Mouse (Mus musculus) adrenal gland, adult (tissue): ENCODE measurements around the gene Lamb2.
A peak's percentile ranks its signal among the peaks of the same experiment; 100 is the strongest.

Experiments
- DNase-seq, 2 experiments: peaks; one replicate each; pipeline ENCODE4 v3.0.0; 2022 to 2023; ENCODE audit warnings: low spot score in 1 of 2; ENCODE audit not compliant: inconsistent age in 2 of 2

Lamb2 gene

DNA sequence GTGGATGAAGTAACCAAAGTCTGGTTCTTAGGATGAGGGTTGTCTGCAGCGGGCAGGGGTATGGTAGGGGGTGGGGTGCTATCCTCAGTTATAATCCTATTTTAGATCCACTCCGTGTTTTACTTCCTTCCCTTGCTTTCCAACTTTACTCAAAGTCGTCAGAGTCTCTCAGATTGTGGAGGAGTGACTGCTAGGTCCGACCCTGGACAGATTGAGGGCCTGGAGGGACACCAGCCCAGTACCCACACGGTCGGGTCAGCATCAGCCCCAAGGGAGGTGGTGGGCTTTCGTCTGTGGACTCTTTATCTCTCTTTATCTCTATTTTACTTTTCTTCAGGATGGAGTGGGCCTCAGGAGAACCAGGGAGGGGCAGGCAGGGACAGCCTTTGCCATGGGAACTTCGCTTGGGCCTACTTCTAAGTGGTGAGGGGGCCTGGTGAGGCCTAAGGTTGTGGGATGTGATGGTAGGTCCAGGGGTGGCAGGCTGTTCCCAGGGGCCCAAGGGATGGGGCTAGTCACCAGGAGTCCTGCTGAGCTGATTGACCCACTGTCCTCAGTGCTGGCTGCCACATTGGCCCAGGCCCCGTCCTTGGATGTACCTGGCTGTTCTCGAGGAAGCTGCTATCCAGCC is at the start of gene Lamb2:
Lamb2 (plus strand) TSS at position 16 of the 631 bp plus-strand sequence.
- peak; percentile 62 to 90 for DNase-seq

DNA sequence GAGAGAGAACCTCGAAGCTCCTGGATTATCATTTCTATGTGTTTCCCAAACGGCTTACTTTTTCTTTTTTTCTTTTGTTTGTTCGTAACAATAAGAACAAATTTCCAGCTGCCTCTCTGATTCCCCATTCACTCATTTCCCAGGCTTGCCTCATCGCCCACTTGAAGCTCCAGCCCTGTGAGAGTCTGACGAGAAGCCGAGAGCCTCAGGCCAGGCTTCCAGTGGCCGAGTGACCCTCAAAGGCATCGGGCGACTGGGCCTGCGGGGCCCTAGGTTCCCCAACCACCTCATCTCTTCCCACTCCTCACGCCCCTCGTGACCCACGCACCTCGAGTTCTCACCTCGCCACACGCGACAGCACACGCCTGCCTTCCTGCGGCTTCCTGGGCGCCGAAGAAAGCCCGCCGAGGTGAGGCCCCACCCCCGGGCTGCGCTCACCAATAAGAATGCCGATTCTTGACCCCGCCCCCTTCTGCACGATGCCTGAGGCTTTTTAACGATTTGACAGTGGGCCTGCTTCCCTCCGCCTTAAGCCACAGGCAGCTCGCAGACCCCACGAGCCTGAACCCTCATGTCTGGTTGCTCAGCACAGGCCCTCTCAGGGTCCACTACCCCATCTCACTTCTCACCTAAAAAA is 48.0 kb upstream of the Lamb2 start:
- no peak for DNase-seq

DNA sequence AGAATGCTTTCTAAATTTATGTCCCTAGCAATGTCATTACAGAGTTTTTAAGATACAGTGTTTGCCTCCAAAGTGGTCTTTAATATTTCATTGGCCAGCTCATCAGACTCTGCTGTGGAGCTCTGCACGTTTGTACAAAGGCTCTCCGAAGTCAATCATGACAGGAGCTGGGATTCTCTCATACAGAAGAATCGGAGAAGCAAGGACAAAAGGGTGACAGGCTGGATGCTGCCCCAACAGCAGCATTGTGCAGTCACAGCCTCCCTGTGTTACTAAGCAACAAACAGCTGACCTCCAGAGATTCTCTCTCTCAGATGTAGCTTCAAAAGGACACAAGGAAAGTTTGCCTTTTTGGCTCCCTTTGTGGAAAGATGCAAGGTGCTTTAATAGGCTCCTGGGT is 43.4 kb upstream of the Lamb2 start, which contains the start of gene BC048562:
BC048562 (plus strand) TSS at position 301 of the 400 bp plus-strand sequence.
- DNase-seq, result no peak

DNA sequence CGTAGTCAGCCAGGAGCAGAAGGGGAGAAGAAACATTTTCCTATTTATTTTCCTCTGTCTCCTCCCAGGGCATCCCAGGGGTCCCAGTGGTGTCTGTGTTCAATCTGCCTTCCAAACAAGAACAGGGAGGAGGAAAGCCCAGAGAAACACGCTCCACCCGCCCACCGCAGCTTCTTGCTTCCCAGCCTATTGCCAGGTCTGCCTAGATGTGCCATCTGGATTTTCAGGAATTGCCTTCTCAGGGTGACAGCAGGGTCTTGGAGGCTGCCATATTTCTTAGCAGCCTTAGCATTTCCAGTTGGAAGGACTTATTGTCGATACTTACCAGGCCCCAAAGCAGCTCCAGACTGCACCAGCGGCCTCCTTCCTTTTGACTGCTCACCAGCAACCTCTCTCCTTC is 40.4 kb upstream of the Lamb2 start:
- DNase-seq, result no peak

DNA sequence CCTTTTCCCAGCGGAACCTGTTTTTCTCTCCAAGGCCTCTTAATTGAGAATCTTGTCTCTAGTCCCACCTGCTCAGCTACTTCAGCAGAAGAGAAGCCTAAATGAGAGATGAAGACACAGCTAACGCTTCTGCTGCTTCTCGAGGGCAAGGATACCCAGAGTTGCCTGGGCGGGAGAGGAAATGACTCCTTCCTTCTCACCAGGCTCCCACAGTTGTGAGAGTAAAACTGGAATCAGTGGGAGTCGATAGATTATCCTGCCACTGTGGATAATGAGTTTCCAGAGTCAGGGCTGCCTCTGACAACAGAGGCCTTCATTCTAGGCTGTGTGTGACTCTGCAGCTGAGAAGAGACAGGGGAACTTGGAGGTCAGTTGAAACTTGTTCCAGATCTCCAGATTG is 39.1 kb upstream of the Lamb2 start:
- DNase-seq, result peak in 1 of 2 experiments; percentile 18

DNA sequence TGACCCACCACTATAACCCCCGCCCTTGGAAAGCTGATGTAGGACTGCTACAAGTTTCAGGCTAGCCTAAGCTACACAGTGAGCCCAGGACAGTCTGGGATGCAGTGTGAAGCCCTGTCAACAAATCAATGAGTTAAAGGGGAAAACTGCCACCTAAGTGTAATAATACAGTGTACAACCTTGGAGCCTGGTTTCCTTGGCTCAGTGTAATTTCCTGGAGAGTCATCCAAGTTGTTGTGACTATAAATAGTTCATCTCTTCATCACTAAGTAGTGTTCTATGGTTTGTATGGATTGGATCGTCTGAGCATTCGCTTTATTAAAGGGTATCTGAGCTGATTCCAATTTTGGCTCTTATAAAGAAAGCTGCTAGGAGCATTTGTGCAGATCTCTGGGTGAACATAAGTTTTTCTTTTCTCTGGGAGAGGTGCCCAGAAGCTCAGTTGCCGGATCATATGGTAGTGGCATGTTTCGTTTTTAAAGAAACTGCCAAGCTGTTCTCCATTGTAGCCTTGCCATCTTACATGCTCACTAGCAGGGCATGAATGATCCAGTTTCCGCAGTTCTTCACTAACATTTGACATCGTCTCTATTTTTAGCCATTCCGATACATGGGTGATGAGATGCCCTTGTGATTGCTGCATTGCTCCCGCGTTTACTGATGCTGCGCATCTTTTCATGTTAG is 38.2 kb upstream of the Lamb2 start:
- peak in 1 of 2 experiments; percentile 15 for DNase-seq

DNA sequence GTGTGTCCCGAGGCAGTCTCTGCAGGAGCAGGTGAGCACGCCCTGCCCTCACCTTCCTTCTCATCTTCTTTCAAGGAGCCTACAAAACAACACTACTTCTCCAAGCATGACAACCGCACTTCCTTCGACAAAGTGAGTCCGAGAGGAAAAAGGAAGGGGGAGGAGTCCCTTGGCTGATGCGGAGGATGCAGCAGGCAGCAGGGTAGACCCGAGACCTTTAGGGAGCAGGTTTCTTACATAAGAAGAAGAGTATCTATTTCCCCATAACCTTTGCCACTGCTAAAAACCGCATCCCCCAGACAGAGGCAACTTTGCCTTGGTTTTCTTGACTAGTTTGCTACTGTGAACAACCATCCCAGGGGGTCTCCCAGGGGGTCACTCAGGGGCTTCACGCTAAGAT is 34.4 kb upstream of the Lamb2 start:
- peak in 1 of 2 experiments; percentile 18 for DNase-seq

DNA sequence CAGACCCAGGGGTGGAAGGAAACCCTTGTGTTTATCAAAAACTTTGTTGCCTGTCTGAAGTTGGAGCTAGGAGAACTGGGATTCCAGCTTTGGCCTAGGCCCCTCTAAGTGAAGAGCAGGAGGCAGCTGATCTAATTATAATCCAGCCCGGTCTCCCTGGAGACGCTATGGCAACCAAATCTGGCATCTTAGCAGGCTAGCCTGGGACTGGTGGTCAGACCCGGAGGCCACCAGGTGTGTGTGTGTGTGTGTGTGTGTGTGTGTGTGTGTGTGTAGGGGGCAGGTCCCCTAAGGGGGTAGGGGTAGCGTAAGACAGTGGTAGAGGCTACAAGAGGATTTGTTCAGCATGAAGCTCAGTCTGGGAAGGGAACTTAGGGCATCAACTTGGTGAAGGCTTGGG is 29.7 kb upstream of the Lamb2 start:
- DNase-seq, result peak; percentile 48 to 60

DNA sequence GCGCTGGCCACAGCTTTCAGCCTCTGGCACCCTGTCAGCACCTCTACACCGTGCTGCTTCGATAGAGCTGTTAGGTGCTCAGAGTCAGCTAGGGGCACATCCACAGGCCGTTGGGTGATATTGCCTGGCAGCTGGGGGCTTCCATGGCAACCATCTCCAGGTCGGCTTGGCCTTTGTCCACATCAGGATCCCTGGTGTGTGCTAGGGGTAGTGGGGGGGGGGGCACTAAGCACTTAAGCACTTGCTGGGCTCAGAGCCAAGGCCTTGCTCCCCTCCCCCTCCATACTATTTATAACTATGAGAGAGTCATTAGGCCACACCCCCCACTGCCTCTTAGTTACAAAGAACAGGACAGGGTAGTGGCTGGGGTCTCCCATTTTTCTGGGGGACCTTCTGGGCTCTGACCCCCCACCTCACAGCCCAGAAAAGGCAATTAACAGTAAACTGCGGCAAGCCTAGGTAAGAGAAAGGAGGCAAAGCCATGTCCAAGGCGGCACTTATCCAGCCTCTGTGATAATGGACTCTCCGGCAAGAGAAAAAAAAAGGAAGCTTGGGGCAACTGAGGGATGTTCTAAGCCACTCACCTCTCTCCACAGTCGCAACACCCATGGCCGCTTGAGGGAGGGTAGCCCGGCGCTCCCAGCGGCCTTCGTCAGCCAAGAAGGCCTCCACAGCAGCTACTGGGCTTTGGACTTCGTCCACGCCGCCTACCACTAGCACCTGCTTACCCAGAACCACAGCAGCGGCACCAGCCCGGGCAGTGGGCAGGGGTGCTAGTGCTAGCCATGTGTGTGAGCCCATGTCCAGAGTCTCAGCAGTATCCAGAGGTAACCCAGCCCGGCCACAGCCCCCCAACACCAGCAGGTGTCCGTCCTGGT is 29.0 kb upstream of the Lamb2 start:
- peak in 1 of 2 experiments; percentile 56 for DNase-seq

DNA sequence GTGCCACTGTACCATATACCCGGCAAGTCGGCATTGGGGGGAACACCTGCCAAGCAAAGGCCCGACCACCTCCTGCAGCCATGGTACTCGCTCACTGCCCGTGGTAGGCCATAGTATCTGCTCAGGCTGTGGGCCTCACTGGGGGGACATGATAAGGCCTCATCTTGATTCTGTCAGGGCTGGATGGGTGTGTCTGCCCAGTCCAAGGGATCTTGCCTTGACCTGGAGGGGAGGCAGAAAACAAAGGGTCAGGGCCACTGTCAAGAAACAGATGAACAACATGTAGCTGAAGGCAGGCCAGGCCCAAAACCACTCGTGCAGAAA is 28.4 kb upstream of the Lamb2 start:
- no peak for DNase-seq

DNA sequence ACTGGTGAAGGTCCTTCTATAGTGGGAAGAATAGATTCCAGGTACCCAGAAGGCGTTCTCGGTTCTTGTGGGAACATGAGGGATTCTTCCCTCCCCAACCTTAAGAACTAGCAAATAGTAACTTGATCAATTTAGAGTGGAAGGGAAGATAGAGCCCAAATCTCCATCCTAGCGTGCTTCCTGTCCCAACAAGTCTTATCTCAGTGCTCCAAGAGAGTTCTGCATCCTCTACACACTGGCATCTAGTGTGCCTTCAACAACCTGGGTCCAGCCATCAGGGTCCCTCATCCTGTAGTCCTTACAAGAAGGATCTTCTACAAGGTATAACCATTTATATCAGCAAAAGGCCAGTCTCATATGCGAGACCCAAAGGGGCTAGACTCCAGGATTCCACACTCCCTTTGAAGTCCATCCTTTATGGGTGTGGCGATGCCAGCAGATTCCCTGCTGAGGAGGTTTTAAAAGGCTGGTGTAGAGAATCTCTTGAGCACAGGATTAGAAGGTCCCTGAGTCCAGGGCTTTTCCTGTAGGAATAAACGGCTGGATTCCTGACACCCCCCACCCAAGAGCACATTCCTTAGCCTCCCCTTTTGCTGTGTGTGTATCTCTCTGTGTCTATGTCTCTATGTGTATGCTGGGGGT is 27.9 kb upstream of the Lamb2 start:
- DNase-seq, result no peak

DNA sequence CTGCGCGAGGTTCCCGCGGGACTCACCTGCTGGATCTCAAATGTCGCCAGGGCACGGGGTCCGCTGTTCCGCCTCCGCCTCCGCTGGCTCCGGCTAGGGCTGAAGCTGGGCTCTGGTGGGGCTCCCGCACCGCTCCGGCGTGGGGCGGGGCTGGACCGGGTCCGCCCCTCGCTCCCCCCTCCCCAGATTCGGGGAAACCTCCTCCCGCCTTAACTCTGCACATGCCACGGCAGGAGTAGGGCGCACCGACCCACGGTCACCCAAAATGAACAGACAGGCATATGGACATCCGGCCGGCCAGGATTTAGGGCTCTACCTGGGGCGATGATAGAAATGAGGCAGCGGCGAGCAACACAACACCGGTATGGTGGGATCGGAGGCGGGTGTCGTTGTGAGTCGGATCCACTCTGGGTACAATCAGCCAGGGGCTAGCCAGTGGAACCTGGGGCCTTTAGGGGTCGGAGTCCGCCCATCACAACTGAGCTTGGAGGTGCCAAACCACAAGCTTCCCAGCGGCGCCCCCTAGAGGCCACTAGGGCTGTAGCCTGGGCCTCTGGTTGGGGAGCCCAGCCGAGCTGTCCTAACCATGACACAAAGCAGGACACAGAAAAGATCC is 27.1 kb upstream of the Lamb2 start:
- peak; percentile 88 to 95 for DNase-seq

DNA sequence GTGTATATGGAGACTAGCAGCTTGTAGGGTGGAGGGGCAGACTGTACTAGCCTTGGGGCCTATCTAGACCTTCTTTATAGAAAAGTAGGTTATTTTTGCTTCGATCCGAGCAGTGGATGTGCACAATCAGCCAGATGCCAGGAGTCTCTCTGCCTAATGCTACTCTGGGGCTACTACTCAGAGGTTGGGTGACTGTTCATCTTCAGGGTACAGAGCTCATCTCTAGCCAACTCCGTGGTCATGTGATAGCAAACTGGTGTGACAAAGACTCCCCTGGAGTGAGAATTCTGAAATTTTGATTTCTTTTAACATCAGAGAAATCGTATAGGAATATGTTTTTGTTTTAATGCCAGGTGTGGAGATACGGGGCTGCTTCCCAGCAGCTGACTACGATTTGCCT is 26.6 kb upstream of the Lamb2 start:
- DNase-seq, result no peak

DNA sequence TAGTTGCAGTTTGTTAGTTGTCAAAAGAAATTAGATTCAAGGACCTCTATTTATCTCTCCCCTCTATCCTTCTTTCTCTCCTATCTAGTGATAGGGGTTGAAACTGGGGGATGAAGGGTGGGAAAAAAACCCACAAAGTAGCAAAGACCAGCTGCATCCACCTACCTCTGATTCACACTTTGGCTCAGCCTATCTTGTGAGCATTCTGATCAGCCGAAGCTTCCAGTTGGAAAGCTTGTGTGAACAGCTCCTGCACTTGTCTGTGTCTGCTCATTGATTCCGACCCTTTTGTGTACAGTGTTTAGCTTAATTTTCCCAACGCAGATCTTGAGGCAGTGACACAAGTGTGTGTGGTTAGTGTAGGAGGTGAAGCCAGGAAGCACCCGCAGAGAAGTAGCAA is 26.1 kb upstream of the Lamb2 start:
- no peak for DNase-seq

DNA sequence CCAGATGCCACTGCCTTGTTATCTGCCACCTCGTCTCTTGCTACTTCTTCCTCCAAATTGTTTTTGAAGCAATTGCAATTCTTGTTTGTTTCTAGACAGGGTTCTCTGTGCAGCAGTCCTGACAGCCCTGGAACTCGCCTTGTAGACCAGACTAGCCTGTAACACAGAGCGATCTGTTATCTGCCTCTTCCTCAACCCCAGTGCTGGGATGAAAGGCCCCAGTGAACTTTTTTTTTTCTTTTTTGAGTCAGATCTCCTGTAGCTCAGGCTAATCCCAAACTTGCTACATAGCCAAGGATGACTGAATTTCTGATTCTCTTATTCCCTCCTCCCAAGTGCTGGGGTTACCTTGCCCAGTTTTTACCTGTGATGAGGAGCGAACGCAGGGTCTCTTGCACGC is 25.1 kb upstream of the Lamb2 start:
- DNase-seq, result no peak

DNA sequence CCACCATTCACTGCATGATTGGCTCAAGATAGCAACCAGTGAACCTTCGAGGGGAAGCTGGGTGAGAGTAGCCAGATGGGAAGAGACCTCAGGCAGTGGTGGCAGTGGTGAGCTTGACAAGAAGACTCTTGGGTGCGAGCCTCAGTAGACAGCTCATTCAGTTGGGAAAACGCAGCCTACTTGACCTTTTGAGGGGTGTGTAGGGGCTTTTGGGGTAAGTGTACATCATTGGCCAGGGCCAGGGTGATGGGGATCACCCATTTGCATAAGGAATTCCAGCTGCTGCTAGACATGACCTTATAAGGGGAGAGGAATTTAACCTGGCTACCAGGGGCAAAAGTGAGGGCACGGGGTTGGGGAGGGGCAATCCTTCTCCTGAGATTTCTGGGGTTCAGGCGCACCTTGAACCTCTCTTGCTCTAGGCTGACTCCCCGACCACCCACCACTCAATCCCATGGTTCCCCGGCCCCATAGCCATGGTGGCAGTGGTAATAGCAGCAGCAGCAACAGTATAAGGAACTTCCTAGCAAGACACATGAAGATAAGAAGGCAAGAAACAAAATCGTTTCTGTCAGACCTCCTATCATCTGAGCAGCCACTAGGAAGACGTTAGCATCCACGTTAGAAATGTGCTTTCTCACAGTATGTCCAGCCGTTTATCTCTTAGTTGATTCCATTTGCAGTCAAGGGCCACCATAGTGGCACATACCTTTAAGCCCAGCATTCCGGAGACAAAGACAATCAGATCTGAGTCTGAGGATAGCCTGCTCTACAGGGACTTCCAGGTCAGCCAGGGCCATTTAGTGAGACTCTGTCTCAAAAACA is 23.6 kb upstream of the Lamb2 start:
- no peak for DNase-seq

DNA sequence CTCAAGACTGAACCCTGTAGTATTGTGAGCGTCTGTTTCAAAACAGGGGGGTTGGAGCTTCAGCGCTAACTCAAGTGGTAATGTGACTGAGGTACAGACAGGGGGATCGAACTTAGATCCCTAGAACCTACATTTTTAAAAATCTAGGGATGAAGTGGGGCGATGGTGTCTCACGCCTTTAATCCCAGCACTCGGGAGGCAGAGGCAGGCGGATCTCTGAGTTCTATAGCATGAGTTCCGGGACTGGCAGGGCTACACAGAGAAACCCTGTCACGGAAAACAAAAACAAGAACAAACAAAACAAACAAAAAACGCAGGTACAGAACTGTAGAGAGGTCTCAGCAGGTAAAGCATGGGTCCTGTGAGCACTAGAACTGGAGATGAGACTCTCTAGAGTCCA is 22.6 kb upstream of the Lamb2 start:
- no peak for DNase-seq

DNA sequence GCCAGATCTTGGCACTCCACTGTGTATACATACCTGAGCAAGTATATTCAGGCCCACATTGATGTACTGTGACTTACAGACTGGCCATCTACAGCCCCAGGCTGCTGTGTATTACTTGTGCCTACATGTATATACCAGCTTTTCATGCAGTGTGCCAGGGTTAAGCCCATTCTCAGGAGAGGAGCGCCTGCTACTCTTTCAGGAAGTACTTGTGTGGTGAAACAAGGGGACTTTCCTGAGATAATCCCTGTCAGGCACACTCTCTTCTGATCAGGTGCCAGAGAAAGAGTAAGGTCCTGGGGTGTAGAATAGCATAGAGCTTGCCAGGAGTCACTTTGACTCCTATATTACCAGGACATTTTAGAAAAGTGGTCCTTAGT is 19.6 kb upstream of the Lamb2 start:
- no peak for DNase-seq

DNA sequence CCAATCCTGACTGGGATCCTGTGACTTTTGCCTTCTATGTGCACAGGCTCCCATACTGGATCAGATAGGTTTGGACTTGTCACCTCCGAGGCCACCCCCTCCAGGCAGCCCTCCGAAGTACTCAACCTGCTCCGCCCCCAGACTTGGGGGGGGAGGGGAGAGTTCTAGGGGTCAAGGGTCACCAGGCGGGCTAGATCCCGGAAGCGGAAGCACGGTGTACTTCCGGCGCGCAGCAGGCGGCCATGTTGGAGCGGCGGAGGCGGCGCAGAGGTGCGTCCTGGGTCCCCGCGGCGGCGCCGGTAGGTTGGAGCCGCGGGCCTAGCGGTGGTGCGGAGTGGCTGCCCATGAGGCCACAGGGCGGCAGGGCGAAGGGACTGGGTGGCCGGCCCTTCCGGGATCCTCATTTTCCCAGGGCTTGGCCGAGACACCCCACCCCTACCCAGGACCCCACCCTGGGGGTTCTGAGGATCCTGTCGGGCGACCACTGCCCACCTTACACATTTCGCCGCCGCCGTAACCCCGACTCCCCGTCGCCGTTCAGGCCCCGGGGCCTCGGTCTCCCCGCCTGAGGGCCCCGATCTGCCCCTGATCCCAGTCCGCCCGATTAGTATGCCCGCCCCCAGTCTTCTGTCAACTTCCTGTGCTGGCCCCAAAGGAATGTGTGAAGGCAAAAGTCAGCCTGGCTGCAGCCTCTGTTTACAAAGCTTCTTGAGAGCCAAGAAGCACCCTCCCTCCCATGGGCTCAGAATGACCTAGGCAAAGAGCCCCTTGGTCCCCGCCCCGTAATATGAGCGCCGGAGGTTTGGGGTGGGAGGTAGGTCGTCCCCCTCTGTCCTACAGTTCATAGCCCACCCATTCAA is 19.0 kb upstream of the Lamb2 start, which contains the start of gene Ccdc71:
Ccdc71 (plus strand) TSS at position 209 of the 860 bp plus-strand sequence.
- peak; percentile 90 to 96 for DNase-seq
